8 mouse cellular contexts compared by ENCODE assay signal in the genomic region with DNA sequence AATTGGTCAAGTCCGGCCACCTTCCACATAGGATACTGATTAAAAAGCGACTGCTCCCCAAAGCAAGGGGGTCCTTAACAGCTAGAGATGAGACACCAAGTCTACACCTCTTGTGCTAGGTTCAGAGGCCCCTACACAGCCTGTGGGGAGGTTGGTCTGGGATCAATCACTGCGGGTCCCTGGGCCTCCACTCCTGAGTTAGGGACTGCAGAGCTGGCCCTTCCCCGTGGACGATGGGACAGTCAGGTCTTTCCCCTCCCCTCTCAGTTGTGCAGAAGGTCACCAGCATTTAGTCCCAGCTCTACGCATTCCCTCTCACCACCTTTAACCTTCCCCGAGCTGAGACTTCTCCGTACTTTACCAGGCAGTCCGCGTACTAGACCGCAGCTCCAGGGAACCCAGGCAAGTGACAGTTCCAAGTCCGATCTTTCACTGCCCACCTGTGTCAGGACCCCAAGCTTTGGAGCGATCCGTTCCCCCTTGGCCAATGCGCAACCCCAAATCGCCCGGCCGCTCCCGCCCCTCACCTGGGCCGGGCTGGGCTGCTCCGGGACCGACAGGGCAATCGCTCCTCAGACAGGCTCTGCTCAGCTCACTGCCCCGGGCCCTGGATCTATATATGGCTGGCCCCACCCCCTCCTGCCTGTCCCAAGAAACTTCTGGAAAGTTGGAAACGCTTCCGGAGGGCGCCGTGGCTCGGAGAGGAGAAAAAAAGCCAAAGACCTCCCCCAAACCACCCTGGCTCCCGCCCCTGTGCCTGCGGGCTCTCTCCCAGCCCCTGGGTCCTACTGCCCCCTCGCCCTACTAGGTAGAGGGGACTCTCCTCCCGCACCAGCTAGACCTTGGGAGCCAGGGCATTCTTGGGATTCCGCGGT. TPM values are rescaled to one million over a fixed set of nuclear protein-coding genes. Genes with fewer than 3 reads are reported as not detected.
A peak's percentile ranks its signal among the peaks of the same experiment; 100 is the strongest.
DNase-seq lines count a peak whose midpoint lies in the region; ATAC-seq and TF ChIP-seq lines count a peak whose summit lies in the region.

A gene (minus strand): TSS at position 714 of the 875 bp plus-strand sequence.

- H3K79me2 ChIP-seq in myocyte (ENCODE audit: control insufficient read depth, insufficient read depth) = peaks cover 51% of the 10 kb centered on the region

- peak within 1 kb of the TSS; percentile 56 for H3ac ChIP-seq in myocyte (ENCODE audit: control insufficient read depth, insufficient read length)

- H3K36me3 ChIP-seq in limb, embryonic 15.5 days = peaks cover 22% of the 10 kb centered on the region
- H3K36me3 ChIP-seq in myocyte (ENCODE audit: control insufficient read depth, insufficient read depth) = peaks cover 24% of the 10 kb centered on the region

- peak within 1 kb of the TSS; percentile 97 for H3K27ac ChIP-seq in limb, embryonic 15.5 days

- no peaks in the 10 kb centered on the region for H3K27me3 ChIP-seq in limb, embryonic 15.5 days
- no peaks in the 10 kb centered on the region for H3K27me3 ChIP-seq in myocyte (ENCODE audit: control insufficient read depth, insufficient read depth, insufficient read length)

- H3K9me3 ChIP-seq in limb, embryonic 15.5 days = no peaks in the 10 kb centered on the region

- H3K9ac ChIP-seq in limb, embryonic 15.5 days = peak within 1 kb of the TSS; percentile 85

- peaks cover 78% of the 10 kb centered on the region for H3K4me1 ChIP-seq in limb, embryonic 15.5 days

- H3K4me2 ChIP-seq in limb, embryonic 15.5 days = peak within 1 kb of the TSS; percentile 81
- H3K4me2 ChIP-seq in myocyte (ENCODE audit: low read depth) = peak within 1 kb of the TSS; percentile 80

- H3K4me3 ChIP-seq in limb, embryonic 15.5 days = peak within 1 kb of the TSS; percentile 71
- peak within 1 kb of the TSS; percentile 100 for H3K4me3 ChIP-seq in myocyte

- peak; percentile 88 for ATAC-seq in limb, embryonic 15.5 days (ENCODE audit: insufficient number of reproducible peaks, low FRiP score, low TSS enrichment, low read depth)

- peak; percentile 90 for TF ChIP-seq POLR2A in myocyte (IDR thresholded peaks at IDR 0.05; ENCODE audit: insufficient read length, low read depth)

- under 1% methylated on average over 35 of the region's 35 CpGs for WGBS in limb, embryonic 15.5 days

- DNase-seq in layer of hippocampus, adult 18-20 months (ENCODE audit: low spot score in 2 of 2) = peak in 1 of 2 experiments; percentile 44
- no peak for DNase-seq in layer of hippocampus, adult 9-11 months
- DNase-seq in embryo, embryonic 9.5 days (ENCODE audit: extremely low spot score) = peak; percentile 91
- peak; percentile 95 to 96 for DNase-seq in heart, adult 18-20 months
- peak; percentile 89 for DNase-seq in kidney, adult 11 months
- DNase-seq in urinary bladder, postnatal 10 days (ENCODE audit: low spot score) = peak; percentile 66

TF ChIP-seq in myocyte, 11 proteins besides CTCF, POLR2A, EP300 and RAD21:
- no peak for TF ChIP-seq TCF3 (IDR thresholded peaks at IDR 0.05; ENCODE audit: insufficient read length, low read depth)
- TF ChIP-seq TCF12 (IDR thresholded peaks at IDR 0.05; ENCODE audit: insufficient read depth, poor library complexity, severe bottlenecking) = no peak
- TF ChIP-seq MAX (IDR thresholded peaks at IDR 0.05; ENCODE audit: low read depth) = no peak
- TF ChIP-seq E2F4 (IDR thresholded peaks at IDR 0.05; ENCODE audit: insufficient read depth) = peak; percentile 3
- no peak for TF ChIP-seq SRF (IDR thresholded peaks at IDR 0.05; ENCODE audit: control insufficient read depth, insufficient read length, low read depth)
- peak in 1 of 3 experiments; percentile 10 for TF ChIP-seq MYOD1 (IDR thresholded peaks at IDR 0.05; ENCODE audit: control insufficient read depth in 1 of 3, insufficient read length in 2 of 3, low read depth in 2 of 3)
- TF ChIP-seq POLR2AphosphoS2 (IDR thresholded peaks at IDR 0.05; ENCODE audit: insufficient read length, low read depth) = peak; percentile 88
- peak in 1 of 3 experiments; percentile 45 for TF ChIP-seq MYOG (IDR thresholded peaks at IDR 0.05; ENCODE audit: control insufficient read depth in 1 of 3, insufficient read depth in 1 of 3, insufficient read length in 2 of 3, low read depth in 2 of 3)

RNA-seq across cellular contexts. Expression of the gene that starts here (rescaled TPM):
- total RNA-seq in layer of hippocampus, adult 18-20 months (2021) = 10 to 100 TPM; 19.1 to 19.3 TPM
- 100 to 1,000 TPM; 200 to 293 TPM for total RNA-seq in heart, adult 18-20 months (2021)
- 2,485 and 2,692 TPM in 2 replicates for polyA plus RNA-seq in limb, embryonic 15.5 days (2015; fragmentation: Nextera tagmentation; extraction: Ambion mirVana)
- polyA plus RNA-seq in myocyte (2012; fragmentation: generic; extraction: Trizol) = 1,713 TPM

Comparison
In these comparisons a context has a peak if more than half of its experiments do, and no peak if none do; other contexts are left out.
1. RNA of the gene that starts here (total RNA-seq): 200 to 293 TPM in heart, adult 18-20 months; 19.1 to 19.3 TPM in layer of hippocampus, adult 18-20 months; every median in the first group is over 4 times any median in the second.